Mouse (Mus musculus) bone marrow, adult 2 months (tissue): Measurements from ENCODE around the gene Gm13420.
"Not testable (repeated sequence)": the region's sequence is repeated elsewhere in the genome, so short reads cannot be mapped to it uniquely, and the experiment has no call there.

Source experiments
- CTCF ChIP-seq: fragments of 200-500 bp; IDR thresholded peaks from 2 replicates; pipeline ENCODE4 v1.5.1; 2011; ENCODE audit warnings: low read length, control low read depth; ENCODE audit not compliant: control insufficient read depth, insufficient read depth
- POLR2A ChIP-seq: fragments of 200-500 bp; IDR thresholded peaks from 2 replicates; pipeline ENCODE4 v1.6.1; 2011; ENCODE audit warnings: low read depth, mild to moderate bottlenecking, control low read depth, low read length, borderline replicate concordance; ENCODE audit not compliant: control insufficient read depth

DNA sequence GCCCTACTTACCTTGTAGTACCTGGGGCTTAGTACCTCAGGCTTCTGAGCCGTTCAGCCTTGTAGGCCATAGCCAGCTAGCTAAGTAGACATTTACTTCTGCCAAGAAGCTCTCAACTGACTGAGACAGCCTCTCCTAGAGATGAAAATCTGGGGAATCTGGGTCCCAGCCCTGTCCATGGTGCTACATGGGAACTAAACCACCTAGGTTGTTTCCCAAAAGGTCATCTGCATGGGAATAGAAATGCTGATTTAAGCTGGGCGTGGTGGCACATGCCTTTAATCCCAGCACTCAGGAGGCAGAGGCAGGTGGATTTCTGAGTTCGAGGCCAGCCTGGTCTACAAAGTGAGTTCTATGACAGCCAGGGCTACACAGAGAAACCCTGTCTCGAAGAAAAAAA is 43.3 kb downstream of the Gm13420 start:
- TF ChIP-seq CTCF, POLR2A: not testable (repeated sequence)
